Mouse (Mus musculus): Measurements from ENCODE around the gene Nrip3. TPM values are rescaled to one million over a fixed set of nuclear protein-coding genes. Genes with fewer than 3 reads are reported as not detected.

Nrip3 gene
- total RNA-seq, 4 experiments from 2014 or later = 0.09 to 0.25 (median 0.19) TPM

Other genes with a start within 250 kb of the Nrip3 start
- gene St5, start 78.4 kb downstream of the Nrip3 start, total RNA-seq (2022) = 10 to 100 TPM; 21.3 to 28.7 (median 22.7) TPM
- 10 to 100 TPM; 13.7 to 17.8 (median 16.3) TPM for gene Akip1, start 78.3 kb downstream of the Nrip3 start, total RNA-seq (2022)
- gene BC051019, start 58.2 kb downstream of the Nrip3 start, total RNA-seq (2022) = not detected
- not detected for gene Ascl3, start 50.3 kb downstream of the Nrip3 start, total RNA-seq (2022)
- gene Tmem9b, start 29.1 kb downstream of the Nrip3 start, total RNA-seq (2022) = 10 to 100 TPM; 30.1 to 35.1 (median 31.0) TPM
- gene Scube2, start 83.7 kb upstream of the Nrip3 start, total RNA-seq (2022) = 10 to 100 TPM; 24.5 to 32.4 (median 28.6) TPM
- 100 to 1,000 TPM; 128 to 158 (median 144) TPM for gene Dennd5a, start 178.4 kb upstream of the Nrip3 start, total RNA-seq (2022)
- gene Tmem41b, start 204.9 kb upstream of the Nrip3 start, total RNA-seq (2022) = 10 to 100 TPM; 41.0 to 55.2 (median 45.0) TPM
- gene Ipo7, start 236.2 kb upstream of the Nrip3 start, total RNA-seq (2022) = 10 to 100 TPM; 88.7 to 97.8 (median 95.2) TPM